Mouse (Mus musculus) frontal cortex, postnatal 25 days (tissue): ENCODE measurements around the gene Calr4.

ENCODE experiments used
- DNase-seq, 2 experiments: peaks; one replicate each; pipeline ENCODE4 v3.0.0; 2022; ENCODE audit warnings: low spot score in 2 of 2

Calr4 gene

GRCm38 (mm10) chr4:109279689-109280458 lies 45.6 kb downstream of the Calr4 start, which contains the start of gene Eps15:
TSS of gene Eps15 (plus strand) at chr4:109280268.
- DNase-seq, result peak; percentile 60 to 70

- peak in 1 of 2 experiments; percentile 4 for DNase-seq
Measured at GRCm38 (mm10) chr4:109280459-109281160, 46.3 kb downstream of the Calr4 start.

GRCm38 (mm10) chr4:109281161-109281560 lies 46.9 kb downstream of the Calr4 start:
- DNase-seq, result no peak

GRCm38 (mm10) chr4:109281946-109282345 lies 47.7 kb downstream of the Calr4 start:
- no peak for DNase-seq

- no peak for DNase-seq
Measured at GRCm38 (mm10) chr4:109294629-109295028, 60.3 kb downstream of the Calr4 start.

GRCm38 (mm10) chr4:109296510-109296909 lies 62.2 kb downstream of the Calr4 start:
- no peak for DNase-seq

GRCm38 (mm10) chr4:109299136-109299535 lies 64.9 kb downstream of the Calr4 start:
- no peak for DNase-seq
